Mouse (Mus musculus) B cell, adult 67 days (primary cell): Measurements from ENCODE around the gene Ndufc2. TPM values are rescaled to one million over a fixed set of nuclear protein-coding genes. Genes with fewer than 3 reads are reported as not detected.

ENCODE experiments used
- total RNA-seq, 2 experiments: library from RNA; stranded (reverse); gene quantifications; 4 replicates each; pipeline ENCODE4 v1.2.4; 2023

The Ndufc2 gene
- total RNA-seq = 10 to 100 TPM; 52.5 to 61.9 TPM

GRCm38 (mm10) chr7:97399960-97400715 lies at the start of gene Ndufc2:
Gene Ndufc2 (plus strand): TSS chr7:97400003.

GRCm38 (mm10) chr7:97416906-97417777 lies 17.3 kb downstream of the Ndufc2 start, which contains the start of gene Thrsp:
Gene Thrsp (minus strand): TSS chr7:97417730.

GRCm38 (mm10) chr7:97451023-97451422 lies 51.2 kb downstream of the Ndufc2 start, which contains the start of gene Kctd14:
Gene Kctd14 (plus strand): TSS chr7:97451323.

Other genes with a start within 250 kb of the Ndufc2 start
- 1 to 10 TPM; 5.5 to 8.5 TPM for gene Usp35, start 68.0 kb upstream of the Ndufc2 start, total RNA-seq
- 1 to 10 TPM; 2.0 to 2.1 TPM for gene Kctd21, start 67.7 kb upstream of the Ndufc2 start, total RNA-seq
- gene Alg8, start 28.4 kb upstream of the Ndufc2 start, total RNA-seq = 10 to 100 TPM; 16.6 to 21.0 TPM
- gene Thrsp, start 17.7 kb downstream of the Ndufc2 start, total RNA-seq = not detected
- gene Kctd14, start 51.3 kb downstream of the Ndufc2 start, total RNA-seq = 10 to 100 TPM in 1 of 2 experiments, 1 to 10 TPM in 1; 7.7 to 12.5 TPM
- gene Ints4, start 81.0 kb downstream of the Ndufc2 start, total RNA-seq = 100 to 1,000 TPM in 1 of 2 experiments, 10 to 100 TPM in 1; 92.6 to 101 TPM
- gene Aamdc, start 179.5 kb downstream of the Ndufc2 start, total RNA-seq = 10 to 100 TPM in 1 of 2 experiments, 1 to 10 TPM in 1; 7.8 to 13.8 TPM
- gene Rsf1, start 179.9 kb downstream of the Ndufc2 start, total RNA-seq = 10 to 100 TPM; 72.1 to 77.8 TPM